Mouse (Mus musculus) hindbrain, embryonic 16.5 days (tissue): ENCODE results near the gene Mrpl58. TPM values are rescaled to one million over a fixed set of nuclear protein-coding genes. Genes with fewer than 3 reads are reported as not detected.
A peak's percentile ranks its signal among the peaks of the same experiment; 100 is the strongest.
"Not testable (repeated sequence)": the region's sequence is repeated elsewhere in the genome, so short reads cannot be mapped to it uniquely, and the experiment has no call there.

ENCODE experiments used
- ATAC-seq: fragments of 200-750 bp; cut with Nextera tagmentation; 2 replicates; pipeline ENCODE4 v1.8.0; 2017; ENCODE audit warnings: moderate TSS enrichment, moderate library complexity
- H3K27ac ChIP-seq: fragments of 300-500 bp; sonication (generic); 2 replicates; pipeline ENCODE4 v1.5.1; 2014; ENCODE audit warnings: low read depth, mild to moderate bottlenecking, control low read depth, low read length, moderate library complexity
- H3K27me3 ChIP-seq: fragments of 300-500 bp; sonication (generic); replicated peaks from 2 replicates; pipeline ENCODE4 v1.6.1; 2014; ENCODE audit warnings: low read length; ENCODE audit not compliant: control insufficient read depth, insufficient read depth
- H3K36me3 ChIP-seq: fragments of 300-500 bp; sonication (generic); 2 replicates; pipeline ENCODE4 v1.6.1; 2014; ENCODE audit warnings: mild to moderate bottlenecking, low read length, moderate library complexity, mixed read lengths; ENCODE audit not compliant: control insufficient read depth, insufficient read depth
- H3K4me1 ChIP-seq: fragments of 300-500 bp; sonication (generic); 2 replicates; pipeline ENCODE4 v1.6.1; 2014; ENCODE audit warnings: low read depth, low read length; ENCODE audit not compliant: control insufficient read depth, insufficient read depth
- H3K4me2 ChIP-seq: fragments of 300-500 bp; sonication (generic); 2 replicates; pipeline ENCODE4 v1.6.1; 2014; ENCODE audit warnings: mild to moderate bottlenecking, low read length, control low read depth, moderate library complexity
- H3K4me3 ChIP-seq: fragments of 300-500 bp; sonication (generic); 2 replicates; pipeline ENCODE4 v1.5.1; 2014; ENCODE audit warnings: mild to moderate bottlenecking, low read length, control low read depth, moderate library complexity
- H3K9ac ChIP-seq: fragments of 300-500 bp; sonication (generic); 2 replicates; pipeline ENCODE4 v1.6.1; 2014; ENCODE audit warnings: low read depth, mild to moderate bottlenecking, control low read depth, low read length, moderate library complexity
- H3K9me3 ChIP-seq: fragments of 300-500 bp; sonication (generic); 2 replicates; pipeline ENCODE4 v1.6.1; 2014; ENCODE audit warnings: mild to moderate bottlenecking, low read length, moderate library complexity; ENCODE audit not compliant: control insufficient read depth
- WGBS: fragments of 180-500 bp; shearing (Covaris S2); extraction: QIAGEN DNeasy Blood & Tissue Kit; methylation state at CpG from one replicate; pipeline ENCODE4 v1.1.7; 2014; 5-methylcytosine and 5-hydroxymethylcytosine counted together
- polyA plus RNA-seq: library from polyadenylated mRNA; unstranded; fragments of >200 nt; fragmentation: Nextera tagmentation; extraction: Ambion mirVana; gene quantifications from 2 replicates; pipeline ENCODE4 v1.2.1, GENCODE M21; 2015

Mrpl58 gene
- polyA plus RNA-seq, 1 experiment from 2014 or later: 185 TPM

DNA sequence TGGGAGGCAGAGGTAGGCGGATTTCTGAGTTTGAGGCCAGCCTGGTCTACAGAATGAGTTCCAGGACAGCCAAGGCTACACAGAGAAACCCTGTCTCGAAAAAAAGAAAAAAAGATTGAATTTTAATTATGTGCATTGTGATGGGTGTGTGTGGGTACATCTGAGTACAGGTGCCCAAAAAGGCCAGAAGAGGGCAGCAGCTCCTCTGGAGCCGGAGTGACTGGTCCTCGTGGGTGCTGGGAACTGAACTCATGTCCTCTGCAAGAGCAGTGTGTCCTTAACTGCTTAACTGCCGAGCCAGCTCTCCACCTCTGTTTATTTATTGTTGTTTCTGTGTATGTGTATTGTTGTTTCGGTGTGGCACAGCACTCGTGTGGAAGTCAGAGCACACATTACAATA is 25.7 kb upstream of the Mrpl58 start:
- no peak overlapping the region for H3K27ac ChIP-seq
- H3K4me3 ChIP-seq: no peak overlapping the region
- H3K9me3 ChIP-seq: no peaks in the 10 kb centered on the region
- no peaks in the 10 kb centered on the region for H3K36me3 ChIP-seq
- no peak for ATAC-seq
- no peak overlapping the region for H3K9ac ChIP-seq
- peaks cover 16% of the 10 kb centered on the region for H3K4me1 ChIP-seq
- H3K4me2 ChIP-seq: no peak overlapping the region
- 87% methylated on average over 7 of the region's 7 CpGs for WGBS
- H3K27me3 ChIP-seq: peaks cover 4% of the 10 kb centered on the region

DNA sequence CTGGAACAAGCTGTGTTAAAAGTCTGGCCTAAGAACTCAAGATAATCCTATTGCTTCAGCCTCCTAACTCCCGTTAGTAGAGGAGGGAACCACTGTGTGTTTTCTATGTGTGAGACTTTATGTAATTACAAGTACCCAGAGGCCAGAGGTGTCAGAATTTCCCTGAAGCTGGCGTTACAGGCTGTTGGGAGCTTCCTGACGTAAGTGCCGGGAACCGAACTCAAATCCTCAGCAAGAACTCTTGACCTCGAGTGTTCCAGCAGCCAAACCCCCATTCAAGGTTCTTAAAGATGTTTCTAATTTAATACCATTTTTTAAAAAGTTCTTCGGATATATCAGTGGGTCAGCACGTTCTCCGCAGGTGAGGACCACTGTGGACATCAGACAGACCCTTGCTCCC is 22.3 kb upstream of the Mrpl58 start:
- H3K27me3 ChIP-seq: no peaks in the 10 kb centered on the region
- peaks cover 30% of the 10 kb centered on the region for H3K4me1 ChIP-seq
- 15% methylated on average over 9 of the region's 9 CpGs for WGBS
- H3K9ac ChIP-seq: no peak overlapping the region
- H3K36me3 ChIP-seq: no peaks in the 10 kb centered on the region
- H3K9me3 ChIP-seq: no peaks in the 10 kb centered on the region
- no peak for ATAC-seq
- H3K4me2 ChIP-seq: peak overlapping the region; percentile 81
- H3K4me3 ChIP-seq: peak overlapping the region; percentile 92
- H3K27ac ChIP-seq: 0 out of 2 replicates have a peak overlapping the region, but pooled peaks have one; percentile 3

DNA sequence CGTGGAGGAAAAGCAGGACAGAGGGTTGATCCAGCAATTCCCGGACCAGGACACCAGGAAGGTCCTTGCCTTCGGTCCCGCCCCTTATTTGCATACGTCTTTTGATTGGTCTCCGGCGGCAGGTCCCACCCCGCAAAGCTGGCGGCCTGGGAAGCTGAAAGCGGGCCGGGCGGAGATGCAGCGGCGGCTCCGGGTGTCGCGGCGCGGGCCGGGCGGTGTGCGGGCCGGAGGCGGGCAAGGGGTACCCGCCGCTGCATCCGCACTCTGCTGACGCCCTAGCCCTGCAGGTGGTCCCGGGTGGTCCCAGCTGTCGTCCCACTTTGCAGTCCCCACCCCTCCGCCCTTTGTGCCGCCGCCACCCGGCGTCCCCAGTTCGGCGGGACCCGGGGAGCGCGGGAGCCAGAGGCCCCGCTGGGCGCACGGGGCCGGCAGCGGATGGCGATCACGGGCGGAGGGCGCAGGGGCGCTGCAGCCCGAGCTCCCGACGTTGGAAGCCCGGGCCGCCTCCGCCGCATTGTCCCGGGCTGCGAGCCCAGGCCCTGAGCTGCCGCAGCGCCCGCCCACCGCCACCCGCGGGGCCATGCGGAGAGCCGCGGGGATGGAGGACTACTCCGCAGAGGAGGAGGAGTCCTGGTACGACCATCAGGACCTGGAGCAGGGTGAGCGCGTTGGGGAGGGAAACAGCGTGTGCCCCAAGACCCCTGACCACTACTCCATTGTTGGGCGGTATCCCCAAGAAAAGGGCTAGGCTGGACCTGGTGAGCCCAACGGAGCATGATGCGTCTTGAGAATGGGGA is 21.6 kb upstream of the Mrpl58 start, which contains the start of gene Cdr2l:
Gene Cdr2l, plus strand, starts transcription at position 174 of the 797 bp plus-strand sequence.
- H3K4me3 ChIP-seq: peak within 1 kb of the TSS; percentile 92
- H3K9ac ChIP-seq: peak within 1 kb of the TSS; percentile 100
- under 1% methylated on average over 46 of the region's 76 CpGs for WGBS
- H3K4me2 ChIP-seq: peak within 1 kb of the TSS; percentile 81
- peaks cover 30% of the 10 kb centered on the region for H3K4me1 ChIP-seq
- ATAC-seq: peak; percentile 92
- no peaks in the 10 kb centered on the region for H3K36me3 ChIP-seq
- no peaks in the 10 kb centered on the region for H3K9me3 ChIP-seq
- H3K27me3 ChIP-seq: no peaks in the 10 kb centered on the region
- H3K27ac ChIP-seq: peak within 1 kb of the TSS; percentile 94

GRCm38 (mm10) chr11:115382891-115383290 is 20.7 kb upstream of the Mrpl58 start:
- H3K9me3 ChIP-seq: no peaks in the 10 kb centered on the region
- ATAC-seq: no peak
- peaks cover 30% of the 10 kb centered on the region for H3K4me1 ChIP-seq
- peak overlapping the region; percentile 94 for H3K27ac ChIP-seq
- H3K27me3 ChIP-seq: no peaks in the 10 kb centered on the region
- H3K36me3 ChIP-seq: no peaks in the 10 kb centered on the region
- peak overlapping the region; percentile 81 for H3K4me2 ChIP-seq
- peak overlapping the region; percentile 92 for H3K4me3 ChIP-seq
- WGBS: 13% methylated on average over 5 of the region's 5 CpGs
- peak overlapping the region; percentile 100 for H3K9ac ChIP-seq

GRCm38 (mm10) chr11:115383701-115384474 is 19.7 kb upstream of the Mrpl58 start:
- H3K4me3 ChIP-seq: peak overlapping the region; percentile 92
- H3K9ac ChIP-seq: peak overlapping the region; percentile 100
- H3K4me1 ChIP-seq: peaks cover 30% of the 10 kb centered on the region
- no peaks in the 10 kb centered on the region for H3K36me3 ChIP-seq
- peak overlapping the region; percentile 62 for H3K27ac ChIP-seq
- no peaks in the 10 kb centered on the region for H3K9me3 ChIP-seq
- 32% methylated on average over 16 of the region's 16 CpGs for WGBS
- H3K4me2 ChIP-seq: peak overlapping the region; percentile 81
- no peaks in the 10 kb centered on the region for H3K27me3 ChIP-seq
- no peak for ATAC-seq

DNA sequence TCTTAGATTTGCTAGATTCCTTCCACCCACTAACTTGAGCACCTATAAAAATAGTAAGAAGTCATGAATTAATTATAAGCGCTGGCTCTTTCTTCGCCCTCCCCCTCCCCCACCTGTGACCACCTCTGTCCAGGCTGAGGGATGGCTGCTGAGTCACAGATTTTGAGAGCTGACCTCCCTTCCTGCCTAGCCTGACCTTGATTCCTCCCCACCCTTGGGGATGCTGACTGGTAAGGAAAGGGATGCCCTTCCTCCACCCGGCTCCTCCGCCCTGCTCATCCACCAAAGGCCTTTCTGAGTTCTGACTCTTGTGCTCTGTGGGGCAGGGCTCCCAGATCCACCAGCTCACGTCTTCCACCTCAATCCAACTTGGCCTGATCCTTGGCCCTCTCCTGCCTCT is 19.0 kb upstream of the Mrpl58 start:
- no peak for ATAC-seq
- WGBS: 75% methylated on average over 5 of the region's 5 CpGs

DNA sequence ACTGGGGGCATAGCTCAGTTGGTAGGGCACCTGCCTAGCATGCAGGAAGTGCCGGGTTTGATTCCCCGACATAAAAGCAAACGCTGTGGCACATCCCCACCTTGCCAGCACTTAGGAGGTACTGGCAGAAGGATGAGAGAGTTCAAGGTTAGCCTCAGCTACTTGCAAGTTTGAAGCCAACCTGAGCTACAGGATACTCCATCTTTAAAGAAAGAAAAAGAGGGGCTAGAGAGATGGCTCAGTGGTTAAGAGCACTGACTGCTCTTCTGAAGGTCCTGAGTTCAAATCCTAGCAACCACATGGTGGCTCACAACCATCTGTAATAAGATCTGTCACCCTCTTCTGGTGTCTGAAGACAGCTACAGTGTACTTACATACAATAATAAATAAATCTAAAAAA is 16.7 kb upstream of the Mrpl58 start:
- H3K4me3 ChIP-seq, H3K27me3 ChIP-seq, H3K27ac ChIP-seq, H3K9me3 ChIP-seq, H3K9ac ChIP-seq, H3K4me2 ChIP-seq, ATAC-seq: not testable (repeated sequence)
- peaks cover 28% of the 10 kb centered on the region for H3K4me1 ChIP-seq
- WGBS: 87% methylated on average over 3 of the region's 3 CpGs
- H3K36me3 ChIP-seq: peaks cover 12% of the 10 kb centered on the region

More for the DNA sequence above, 19.0 kb upstream of the Mrpl58 start:
- Histone ChIP-seq H3K4me2 (peak overlapping the region; percentile 81), H3K27me3 (no peaks in the 10 kb centered on the region), H3K36me3 (no peaks in the 10 kb centered on the region), H3K4me3 (no peak overlapping the region), H3K27ac (peak overlapping the region; percentile 62), H3K4me1 (peaks cover 30% of the 10 kb centered on the region), H3K9ac (peak overlapping the region; percentile 17; the same call in 1 of the 2 replicates), H3K9me3 (no peaks in the 10 kb centered on the region)

GRCm38 (mm10) chr11:115391358-115391757 is 12.2 kb upstream of the Mrpl58 start:
- WGBS: 89% methylated on average over 7 of the region's 7 CpGs
- ATAC-seq: no peak
- Histone ChIP-seq H3K4me3 (no peak overlapping the region), H3K4me1 (no peaks in the 10 kb centered on the region), H3K36me3 (peaks cover 30% of the 10 kb centered on the region), H3K9ac (no peak overlapping the region), H3K4me2 (no peak overlapping the region), H3K27me3 (no peaks in the 10 kb centered on the region), H3K9me3 (no peaks in the 10 kb centered on the region), H3K27ac (no peak overlapping the region)

GRCm38 (mm10) chr11:115393721-115394325 is 9.7 kb upstream of the Mrpl58 start:
- H3K4me1 ChIP-seq: no peaks in the 10 kb centered on the region
- H3K9ac ChIP-seq: no peak overlapping the region; the same call in 1 of the 2 replicates
- H3K4me2 ChIP-seq: no peak overlapping the region
- H3K27me3 ChIP-seq: no peaks in the 10 kb centered on the region
- WGBS: 67% methylated on average over 33 of the region's 34 CpGs
- no peak overlapping the region for H3K27ac ChIP-seq
- H3K4me3 ChIP-seq: no peak overlapping the region
- H3K9me3 ChIP-seq: no peaks in the 10 kb centered on the region
- peaks cover 30% of the 10 kb centered on the region for H3K36me3 ChIP-seq
- ATAC-seq: peak; percentile 37; the same call in 1 of the 2 replicates
